In genomic region chr4:155149941-155150275, GRCm38 (mm10) we compare ENCODE assay signal across 8 mouse cellular contexts.
DNase-seq lines count a peak whose midpoint lies in the region; ATAC-seq and TF ChIP-seq lines count a peak whose summit lies in the region.

No protein-coding gene starts in this region.

- H3K4me2 ChIP-seq in lung, embryonic 15.5 days = peak overlapping the region; percentile 84
- H3K4me2 ChIP-seq in neural tube, embryonic 15.5 days = peak overlapping the region; percentile 90

- no peak overlapping the region for H3K4me3 ChIP-seq in cerebellum, adult 2 months (replicated peaks; ENCODE audit: insufficient read depth, low read depth, low read length)
- peak overlapping the region; percentile 47; the same call in 1 of the 2 replicates for H3K4me3 ChIP-seq in lung, embryonic 15.5 days
- peak overlapping the region; percentile 59 for H3K4me3 ChIP-seq in limb, embryonic 10.5 days
- H3K4me3 ChIP-seq in neural tube, embryonic 15.5 days (replicated peaks) = no peak overlapping the region; the same call in 1 of the 2 replicates

- no peak for TF ChIP-seq POLR2A in cerebellum, adult 2 months (IDR thresholded peaks at IDR 0.05; ENCODE audit: borderline replicate concordance, insufficient read depth, low read length)

- no peaks in the 10 kb centered on the region for H3K9me3 ChIP-seq in lung, embryonic 15.5 days
- H3K9me3 ChIP-seq in limb, embryonic 10.5 days (replicated peaks) = no peaks in the 10 kb centered on the region
- no peaks in the 10 kb centered on the region for H3K9me3 ChIP-seq in neural tube, embryonic 15.5 days (replicated peaks)

- no peak for TF ChIP-seq CTCF in cerebellum, adult 2 months (IDR thresholded peaks at IDR 0.05; ENCODE audit: borderline replicate concordance, insufficient read depth, low read depth, low read length)

- H3K9ac ChIP-seq in lung, embryonic 15.5 days = peak overlapping the region; percentile 41; the same call in 1 of the 2 replicates
- no peak overlapping the region for H3K9ac ChIP-seq in neural tube, embryonic 15.5 days (replicated peaks)

- no peak for ATAC-seq in lung, embryonic 15.5 days (ENCODE audit: borderline replicate concordance, extremely low read depth, low FRiP score, low TSS enrichment)
- ATAC-seq in neural tube, embryonic 15.5 days (ENCODE audit: low FRiP score) = no peak
- no peak for ATAC-seq in inflammation-experienced regulatory T-cells, adult 6 months

- no peak for DNase-seq in cerebellum, adult 2 months
- DNase-seq in cerebellum, adult 9-10 months = no peak
- no peak for DNase-seq in lung, postnatal 25 days (ENCODE audit: low spot score)
- no peak for DNase-seq in limb, embryonic 10.5 days (ENCODE audit: low spot score)
- no peak for DNase-seq in frontal cortex, postnatal 36 days (ENCODE audit: low spot score in 2 of 2)

- H3K27me3 ChIP-seq in cerebellum, adult 2 months (ENCODE audit: control insufficient read depth, insufficient read depth, low read length) = no peaks in the 10 kb centered on the region
- H3K27me3 ChIP-seq in lung, embryonic 15.5 days = no peaks in the 10 kb centered on the region
- peaks cover 28% of the 10 kb centered on the region for H3K27me3 ChIP-seq in limb, embryonic 10.5 days (ENCODE audit: low read depth, poor library complexity, severe bottlenecking)
- no peaks in the 10 kb centered on the region for H3K27me3 ChIP-seq in neural tube, embryonic 15.5 days (replicated peaks)

- peak overlapping the region; percentile 41; the same call in 1 of the 2 replicates for H3K27ac ChIP-seq in cerebellum, adult 2 months (ENCODE audit: insufficient read depth, low read length)
- peak overlapping the region; percentile 90 for H3K27ac ChIP-seq in lung, embryonic 15.5 days
- H3K27ac ChIP-seq in limb, embryonic 10.5 days = peak overlapping the region; percentile 90
- H3K27ac ChIP-seq in neural tube, embryonic 15.5 days (replicated peaks) = peak overlapping the region; percentile 60; the same call in 1 of the 2 replicates

- peaks cover 54% of the 10 kb centered on the region for H3K4me1 ChIP-seq in cerebellum, adult 2 months (ENCODE audit: control insufficient read depth, insufficient read depth, low read length)
- peaks cover 61% of the 10 kb centered on the region for H3K4me1 ChIP-seq in lung, embryonic 15.5 days
- peaks cover 63% of the 10 kb centered on the region for H3K4me1 ChIP-seq in limb, embryonic 10.5 days
- H3K4me1 ChIP-seq in neural tube, embryonic 15.5 days = peaks cover 36% of the 10 kb centered on the region

- 62% methylated on average over 6 of the region's 6 CpGs for WGBS in cerebellum, adult 2 months
- WGBS in lung, embryonic 15.5 days = 45% methylated on average over 6 of the region's 6 CpGs
- WGBS in limb, embryonic 10.5 days = 65% methylated on average over 6 of the region's 6 CpGs
- 72% methylated on average over 6 of the region's 6 CpGs for WGBS in neural tube, embryonic 15.5 days

- H3K36me3 ChIP-seq in lung, embryonic 15.5 days = 0 out of 2 replicates have a peak, but pooled peaks cover 2% of the 10 kb centered on the region
- H3K36me3 ChIP-seq in limb, embryonic 10.5 days = peaks cover 21% of the 10 kb centered on the region
- peaks cover 1% of the 10 kb centered on the region for H3K36me3 ChIP-seq in neural tube, embryonic 15.5 days

Comparison
In these comparisons a context has a peak if more than half of its experiments do, and no peak if none do; other contexts are left out.
1. H3K4me3 ChIP-seq: peak in lung, embryonic 15.5 days (single experiment) and limb, embryonic 10.5 days (single experiment); none in cerebellum, adult 2 months (single experiment) and neural tube, embryonic 15.5 days (single experiment).
2. Peak in every context shown above with its lines, with median percentiles within 50 percentile points of each other: H3K27ac ChIP-seq.